Mouse (Mus musculus): ENCODE results near the gene Fam189a1. TPM values are rescaled to one million over a fixed set of nuclear protein-coding genes. Genes with fewer than 3 reads are reported as not detected.

Fam189a1 gene
- polyA plus RNA-seq, 1 experiment from 2014 or later: 0.46 TPM

GRCm38 (mm10) chr7:65140832-65141231 is 15.5 kb downstream of the Fam189a1 start:
- no peak for TF ChIP-seq CTCF (IDR thresholded peaks at IDR 0.05; ENCODE audit: low read depth)
- DNase-seq: no peak
- H3K4me2 ChIP-seq: no peak overlapping the region
- H3K9ac ChIP-seq: no peak overlapping the region
- H3K4me1 ChIP-seq (ENCODE audit: insufficient read depth): no peaks in the 10 kb centered on the region
- 75% methylated on average over 5 of the region's 5 CpGs for WGBS
- no peak overlapping the region for H3K4me3 ChIP-seq (ENCODE audit: low read depth, low read length)
- no peaks in the 10 kb centered on the region for H3K36me3 ChIP-seq (ENCODE audit: insufficient read depth)
- H3K27me3 ChIP-seq (ENCODE audit: insufficient read depth, low read length): no peaks in the 10 kb centered on the region
- H3K9me3 ChIP-seq (ENCODE audit: low read depth, low read length): no peaks in the 10 kb centered on the region
- no peak overlapping the region for H3K27ac ChIP-seq (ENCODE audit: low read depth)
- no peak for ATAC-seq (ENCODE audit: insufficient read depth)

DNA sequence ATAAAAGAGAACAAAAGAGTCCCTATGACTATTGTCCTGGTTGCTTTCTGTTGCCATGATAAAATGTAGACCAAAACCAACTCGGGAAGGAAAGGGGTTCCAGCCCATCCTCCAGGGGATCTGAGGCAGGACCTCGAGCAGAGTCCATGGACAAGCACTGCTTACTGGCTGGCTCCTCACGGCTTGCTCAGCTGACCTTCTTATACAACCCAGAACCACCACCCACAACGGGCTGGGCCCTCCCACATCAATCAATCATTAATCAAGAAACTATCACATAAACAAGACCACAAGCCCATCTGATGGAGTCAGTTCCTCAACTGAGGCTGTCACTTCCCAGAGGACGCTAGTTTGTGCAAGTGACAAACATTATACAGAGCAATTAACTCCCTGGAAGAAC is 16.3 kb downstream of the Fam189a1 start:
- ATAC-seq (ENCODE audit: insufficient read depth) (no peak), DNase-seq (no peak)
- no peak for TF ChIP-seq CTCF (IDR thresholded peaks at IDR 0.05; ENCODE audit: low read depth)
- Histone ChIP-seq H3K4me2 (no peak overlapping the region), H3K4me3 (ENCODE audit: low read depth, low read length) (no peak overlapping the region), H3K9ac (no peak overlapping the region), H3K4me1 (ENCODE audit: insufficient read depth) (no peaks in the 10 kb centered on the region), H3K27me3 (ENCODE audit: insufficient read depth, low read length) (no peaks in the 10 kb centered on the region), H3K36me3 (ENCODE audit: insufficient read depth) (no peaks in the 10 kb centered on the region), H3K27ac (ENCODE audit: low read depth) (no peak overlapping the region), H3K9me3 (ENCODE audit: low read depth, low read length) (no peaks in the 10 kb centered on the region)
- 65% methylated on average over 5 of the region's 5 CpGs for WGBS

GRCm38 (mm10) chr7:65123766-65124165 is 32.6 kb downstream of the Fam189a1 start:
- TF ChIP-seq CTCF (IDR thresholded peaks at IDR 0.05; ENCODE audit: low read depth): no peak

DNA sequence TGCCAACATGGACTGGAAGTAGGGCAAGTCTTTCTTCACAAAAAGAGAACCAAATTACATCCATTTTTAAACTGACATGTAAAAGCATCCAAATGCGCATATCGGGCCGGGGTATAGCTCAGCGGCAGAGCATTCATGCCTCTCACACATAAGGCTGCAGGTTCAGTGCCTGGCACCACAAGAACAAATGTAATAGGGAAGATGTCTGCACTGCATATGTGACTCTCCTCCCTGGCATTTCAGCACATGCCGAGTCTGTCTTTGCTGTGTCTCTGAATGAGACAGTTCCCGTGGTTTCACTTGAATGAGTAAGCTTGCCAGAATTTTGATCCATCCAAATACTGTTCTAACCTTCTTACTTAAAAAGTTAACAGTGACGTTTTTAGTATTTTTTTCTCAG is 39.5 kb downstream of the Fam189a1 start:
- no peaks in the 10 kb centered on the region for H3K27me3 ChIP-seq (ENCODE audit: insufficient read depth, low read length)
- no peak overlapping the region for H3K4me3 ChIP-seq (ENCODE audit: low read depth, low read length)
- no peaks in the 10 kb centered on the region for H3K9me3 ChIP-seq (ENCODE audit: low read depth, low read length)
- no peak overlapping the region for H3K4me2 ChIP-seq
- WGBS: 91% methylated on average over 7 of the region's 7 CpGs
- no peak overlapping the region for H3K9ac ChIP-seq
- DNase-seq (no peak), ATAC-seq (ENCODE audit: insufficient read depth) (no peak)
- H3K36me3 ChIP-seq (ENCODE audit: insufficient read depth): no peaks in the 10 kb centered on the region
- H3K4me1 ChIP-seq (ENCODE audit: insufficient read depth): no peaks in the 10 kb centered on the region
- H3K27ac ChIP-seq (ENCODE audit: low read depth): no peak overlapping the region
- TF ChIP-seq CTCF (IDR thresholded peaks at IDR 0.05; ENCODE audit: low read depth): no peak

More at GRCm38 (mm10) chr7:65123766-65124165, 32.6 kb downstream of the Fam189a1 start:
- Histone ChIP-seq H3K4me2 (no peak overlapping the region), H3K27ac (ENCODE audit: low read depth) (no peak overlapping the region), H3K36me3 (ENCODE audit: insufficient read depth) (no peaks in the 10 kb centered on the region), H3K27me3 (ENCODE audit: insufficient read depth, low read length) (no peaks in the 10 kb centered on the region), H3K9ac (no peak overlapping the region), H3K4me3 (ENCODE audit: low read depth, low read length) (no peak overlapping the region), H3K4me1 (ENCODE audit: insufficient read depth) (no peaks in the 10 kb centered on the region), H3K9me3 (ENCODE audit: low read depth, low read length) (no peaks in the 10 kb centered on the region)
- no peak for ATAC-seq (ENCODE audit: insufficient read depth)
- WGBS: 80% methylated on average over 3 of the region's 3 CpGs
- DNase-seq: no peak

GRCm38 (mm10) chr7:65115366-65115765 is 41.0 kb downstream of the Fam189a1 start:
- no peaks in the 10 kb centered on the region for H3K4me1 ChIP-seq (ENCODE audit: insufficient read depth)
- no peak for TF ChIP-seq CTCF (IDR thresholded peaks at IDR 0.05; ENCODE audit: low read depth)
- H3K27me3 ChIP-seq (ENCODE audit: insufficient read depth, low read length): no peaks in the 10 kb centered on the region
- no peak overlapping the region for H3K4me2 ChIP-seq
- H3K27ac ChIP-seq (ENCODE audit: low read depth): no peak overlapping the region
- no peak for ATAC-seq (ENCODE audit: insufficient read depth)
- H3K9ac ChIP-seq: no peak overlapping the region
- no peak for DNase-seq
- H3K4me3 ChIP-seq (ENCODE audit: low read depth, low read length): no peak overlapping the region
- WGBS: 73% methylated on average over 3 of the region's 3 CpGs
- H3K36me3 ChIP-seq (ENCODE audit: insufficient read depth): no peaks in the 10 kb centered on the region
- H3K9me3 ChIP-seq (ENCODE audit: low read depth, low read length): no peaks in the 10 kb centered on the region

- DNase-seq (no peak), ATAC-seq (ENCODE audit: insufficient read depth) (no peak)
- H3K4me1 ChIP-seq (ENCODE audit: insufficient read depth): no peaks in the 10 kb centered on the region
- H3K27ac ChIP-seq (ENCODE audit: low read depth): no peak overlapping the region
- TF ChIP-seq CTCF (IDR thresholded peaks at IDR 0.05; ENCODE audit: low read depth): no peak
- no peak overlapping the region for H3K4me3 ChIP-seq (ENCODE audit: low read depth, low read length)
- no peaks in the 10 kb centered on the region for H3K36me3 ChIP-seq (ENCODE audit: insufficient read depth)
- WGBS: 85% methylated on average over 9 of the region's 9 CpGs
- H3K27me3 ChIP-seq (ENCODE audit: insufficient read depth, low read length): no peaks in the 10 kb centered on the region
- H3K4me2 ChIP-seq: no peak overlapping the region
- no peak overlapping the region for H3K9ac ChIP-seq
- no peaks in the 10 kb centered on the region for H3K9me3 ChIP-seq (ENCODE audit: low read depth, low read length)
Measured at GRCm38 (mm10) chr7:65111664-65112063, 44.7 kb downstream of the Fam189a1 start.

- Histone ChIP-seq H3K36me3 (ENCODE audit: insufficient read depth) (no peaks in the 10 kb centered on the region), H3K27me3 (ENCODE audit: insufficient read depth, low read length) (no peaks in the 10 kb centered on the region), H3K4me1 (ENCODE audit: insufficient read depth) (no peaks in the 10 kb centered on the region), H3K4me3 (ENCODE audit: low read depth, low read length) (no peak overlapping the region), H3K4me2 (no peak overlapping the region), H3K9me3 (ENCODE audit: low read depth, low read length) (no peaks in the 10 kb centered on the region), H3K9ac (no peak overlapping the region), H3K27ac (ENCODE audit: low read depth) (no peak overlapping the region)
- WGBS: 86% methylated on average over 3 of the region's 3 CpGs
- DNase-seq: no peak
- no peak for TF ChIP-seq CTCF (IDR thresholded peaks at IDR 0.05; ENCODE audit: low read depth)
- no peak for ATAC-seq (ENCODE audit: insufficient read depth)
Measured at GRCm38 (mm10) chr7:65105566-65105965, 50.8 kb downstream of the Fam189a1 start.

DNA sequence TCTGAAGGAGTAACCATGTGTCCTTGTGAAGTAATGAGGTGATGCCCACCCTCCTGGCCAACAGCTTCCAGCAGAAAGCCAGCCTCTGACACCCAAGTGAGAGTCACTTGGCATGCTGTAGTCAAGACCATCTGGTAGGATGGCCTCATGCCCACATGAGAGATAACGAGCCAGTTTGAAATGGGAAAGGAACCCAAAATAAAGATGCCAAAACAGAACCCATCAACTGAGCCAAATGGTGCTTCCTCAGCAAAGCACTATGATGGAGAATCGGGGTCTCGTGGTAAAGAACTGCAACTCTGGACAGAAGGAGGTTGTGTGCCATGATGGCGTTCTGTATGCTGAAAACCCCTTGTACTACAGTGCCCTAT is 51.3 kb downstream of the Fam189a1 start:
- no peaks in the 10 kb centered on the region for H3K27me3 ChIP-seq (ENCODE audit: insufficient read depth, low read length)
- H3K36me3 ChIP-seq (ENCODE audit: insufficient read depth): no peaks in the 10 kb centered on the region
- H3K4me2 ChIP-seq: no peak overlapping the region
- H3K4me3 ChIP-seq (ENCODE audit: low read depth, low read length): no peak overlapping the region
- H3K27ac ChIP-seq (ENCODE audit: low read depth): no peak overlapping the region
- DNase-seq (no peak), ATAC-seq (ENCODE audit: insufficient read depth) (no peak)
- no peaks in the 10 kb centered on the region for H3K9me3 ChIP-seq (ENCODE audit: low read depth, low read length)
- no peaks in the 10 kb centered on the region for H3K4me1 ChIP-seq (ENCODE audit: insufficient read depth)
- no peak for TF ChIP-seq CTCF (IDR thresholded peaks at IDR 0.05; ENCODE audit: low read depth)
- WGBS: 84% methylated on average over 4 of the region's 4 CpGs
- H3K9ac ChIP-seq: no peak overlapping the region

All from lung, embryonic 14.5 days (tissue).